Mouse (Mus musculus) olfactory bulb, adult 2 months (tissue): ENCODE measurements around the gene Vps13a.

Source experiments
- CTCF ChIP-seq: fragments of 200-500 bp; IDR thresholded peaks from 2 replicates; pipeline ENCODE4 v1.5.1; 2012; ENCODE audit warnings: low read depth, mild to moderate bottlenecking, low read length, moderate library complexity; ENCODE audit not compliant: insufficient read depth
- POLR2A ChIP-seq: fragments of 200-500 bp; IDR thresholded peaks from 2 replicates; pipeline ENCODE4 v1.6.1; 2012; ENCODE audit warnings: mild to moderate bottlenecking, low read depth, low read length, moderate library complexity; ENCODE audit not compliant: insufficient read depth

DNA sequence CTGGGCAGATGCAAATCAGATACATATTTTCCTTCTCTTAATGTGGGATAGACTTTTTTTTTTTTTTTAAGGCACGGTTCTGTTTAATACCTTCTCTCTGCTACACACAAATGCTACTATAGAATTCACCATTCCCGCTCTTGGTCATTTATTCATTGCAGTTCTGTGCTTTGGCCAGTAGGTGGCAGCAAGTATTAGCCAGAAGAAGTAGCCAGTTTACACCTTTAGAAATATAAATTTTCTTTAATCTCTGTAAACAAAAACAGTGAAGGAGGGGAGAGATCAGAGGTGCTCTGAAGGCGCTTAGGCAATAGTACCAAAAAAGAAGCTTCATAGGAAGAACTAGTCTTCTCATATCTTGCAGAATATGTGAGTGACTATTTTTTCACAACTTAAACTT is 22.0 kb upstream of the Vps13a start:
- no peak for TF ChIP-seq POLR2A
- TF ChIP-seq CTCF = no peak
